Mouse (Mus musculus) layer of hippocampus, adult 9-11 months (tissue): Measurements from ENCODE around the gene Olfr671.
"Not testable (repeated sequence)": the region's sequence is repeated elsewhere in the genome, so short reads cannot be mapped to it uniquely, and the experiment has no call there.

Experiments
- DNase-seq: peaks from one replicate; pipeline ENCODE4 v3.0.0; 2022

The Olfr671 gene

GRCm38 (mm10) chr7:104979026-104979425 lies at the start of gene Olfr671:
TSS of gene Olfr671 (minus strand) at chr7:104979126.
- no peak for DNase-seq

DNA sequence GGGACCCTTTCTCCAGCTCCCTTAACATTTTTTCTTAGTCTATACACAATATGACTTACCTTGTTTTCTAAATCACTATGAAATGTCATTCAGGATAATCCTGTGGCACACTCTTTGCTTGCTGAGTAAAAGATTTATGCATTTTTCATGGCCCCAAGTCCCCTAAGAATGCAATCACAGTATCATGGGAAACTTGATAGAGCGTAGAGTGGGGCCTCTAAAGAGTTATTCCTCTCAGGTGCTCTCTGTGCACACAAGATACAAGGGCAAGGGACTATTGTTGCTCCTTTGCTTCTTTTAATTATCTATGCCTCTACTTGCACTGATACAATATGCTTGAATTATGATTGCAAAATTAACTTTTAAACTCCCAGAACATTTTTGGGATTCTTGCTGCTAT lies 49.4 kb upstream of the Olfr671 start, which contains the start of gene Olfr675:
Olfr675 (minus strand) TSS at position 101 of the 400 bp plus-strand sequence.
- no peak for DNase-seq

DNA sequence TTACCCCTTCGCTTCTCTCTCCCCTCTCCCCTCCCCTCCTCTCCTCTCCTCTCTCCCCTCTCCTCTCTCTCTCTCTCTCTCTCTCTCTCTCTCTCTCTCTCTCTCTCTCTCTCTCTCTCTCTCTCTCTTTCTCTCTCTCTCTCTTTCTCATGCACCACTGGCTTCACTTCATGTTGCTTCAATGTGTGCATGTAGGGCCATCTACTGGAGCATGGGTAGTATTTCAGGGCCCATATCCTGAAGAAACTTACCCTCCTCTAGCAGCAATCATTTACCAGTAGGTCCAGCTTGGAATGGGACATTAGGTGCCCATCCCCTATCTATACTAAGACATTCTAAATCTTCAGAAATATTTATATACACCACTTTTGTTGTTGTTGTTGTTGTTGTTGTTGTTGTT lies 43.6 kb upstream of the Olfr671 start:
- DNase-seq = no peak

- DNase-seq = no peak
Observed at GRCm38 (mm10) chr7:105001929-105002328, 23.0 kb upstream of the Olfr671 start, which contains the start of gene Olfr672. TSS of gene Olfr672 (minus strand) at chr7:105002029.

DNA sequence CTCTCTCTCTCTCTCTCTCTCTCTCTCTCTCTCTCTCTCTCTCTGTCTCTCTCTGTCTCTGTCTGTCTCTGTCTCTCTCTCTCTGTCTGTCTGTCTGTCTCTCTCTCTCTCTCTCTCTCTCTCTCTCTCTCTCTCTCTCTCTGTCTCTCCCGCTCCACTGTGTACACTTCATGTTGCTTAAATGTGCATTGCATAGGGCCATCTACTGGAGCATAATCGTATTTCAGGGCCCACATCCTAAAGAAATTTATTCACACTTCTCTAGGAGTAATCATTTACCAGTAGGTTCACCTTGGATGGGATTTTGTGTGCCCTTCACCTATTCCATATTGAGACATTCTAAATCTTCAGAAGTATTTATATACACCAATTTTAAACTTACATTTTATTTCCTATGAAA lies 6.4 kb downstream of the Olfr671 start:
- DNase-seq = not testable (repeated sequence)

DNA sequence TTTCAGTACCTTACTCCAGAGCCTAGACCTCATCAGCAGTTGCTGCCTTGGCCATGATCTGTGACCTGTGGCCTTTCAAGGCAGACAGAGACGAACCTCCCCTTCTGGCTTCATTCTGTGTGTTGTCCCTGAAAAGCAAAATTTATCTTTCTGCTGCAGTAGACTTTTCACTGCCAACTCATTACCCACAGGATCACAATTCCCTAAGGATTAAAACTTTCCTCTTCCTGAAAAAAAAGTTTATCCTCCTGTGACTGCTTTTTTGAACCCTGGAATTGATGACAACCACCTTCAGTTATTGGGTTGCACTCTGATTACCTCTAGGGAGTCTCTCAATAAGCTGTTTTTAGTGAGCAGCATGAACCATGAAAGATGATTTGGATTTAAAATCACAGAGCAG lies 16.4 kb downstream of the Olfr671 start, which contains the start of gene Olfr670:
Olfr670 (minus strand) TSS at position 101 of the 400 bp plus-strand sequence.
- DNase-seq = no peak

DNA sequence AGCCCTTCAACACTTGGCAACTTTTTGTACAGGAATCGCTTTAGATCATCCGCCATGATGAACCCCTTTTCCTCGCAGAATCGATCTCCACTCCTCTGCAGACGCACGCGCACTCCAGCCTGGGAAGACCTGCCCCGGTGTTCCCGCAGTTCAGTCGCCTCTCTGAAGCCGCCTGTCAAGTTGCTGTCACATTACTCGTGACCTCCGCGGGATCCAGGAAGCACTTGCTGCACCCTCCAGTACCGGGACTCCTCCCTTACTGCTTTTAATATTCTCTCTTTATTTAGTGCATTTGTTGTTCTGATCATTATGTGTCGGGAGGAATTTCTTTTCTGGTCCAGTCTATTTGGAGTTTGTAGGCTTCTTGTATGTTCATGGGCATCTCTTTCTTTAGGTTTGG lies 28.7 kb downstream of the Olfr671 start:
- not testable (repeated sequence) for DNase-seq

- DNase-seq = no peak
Observed at GRCm38 (mm10) chr7:104933940-104934339, 45.0 kb downstream of the Olfr671 start, which contains the start of gene Olfr669. TSS of gene Olfr669 (plus strand) at chr7:104934240.

GRCm38 (mm10) chr7:104927957-104928356 lies 51.0 kb downstream of the Olfr671 start, which contains the start of gene Olfr668:
TSS of gene Olfr668 (minus strand) at chr7:104928057.
- DNase-seq = no peak
